Mouse (Mus musculus) olfactory bulb, adult 2 months (tissue): Measurements from ENCODE around the gene Htr3b.

ENCODE experiments used
- CTCF ChIP-seq: fragments of 200-500 bp; IDR thresholded peaks from 2 replicates; pipeline ENCODE4 v1.5.1; 2012; ENCODE audit warnings: low read depth, mild to moderate bottlenecking, low read length, moderate library complexity; ENCODE audit not compliant: insufficient read depth
- POLR2A ChIP-seq: fragments of 200-500 bp; IDR thresholded peaks from 2 replicates; pipeline ENCODE4 v1.6.1; 2012; ENCODE audit warnings: mild to moderate bottlenecking, low read depth, low read length, moderate library complexity; ENCODE audit not compliant: insufficient read depth

DNA sequence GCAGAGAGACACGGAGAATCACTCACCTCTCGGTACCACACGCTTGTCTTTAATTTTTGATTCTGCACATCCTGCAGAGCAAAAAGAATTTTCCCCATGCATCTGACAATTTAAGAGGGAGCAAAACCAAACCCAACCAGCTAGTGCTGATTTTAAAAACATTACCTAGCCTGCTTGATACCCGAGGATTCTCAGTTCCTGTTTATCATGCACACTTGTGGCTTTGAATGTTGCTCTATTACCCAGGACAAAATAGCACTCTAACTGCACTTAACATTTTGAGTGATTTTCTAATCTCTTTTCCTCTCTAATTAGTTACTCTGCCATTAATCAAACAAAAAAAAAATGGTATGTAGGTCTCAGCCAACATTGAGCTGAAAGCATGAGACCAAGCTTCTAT lies 17.2 kb downstream of the Htr3b start:
- TF ChIP-seq POLR2A = no peak
- no peak for TF ChIP-seq CTCF
